Mouse (Mus musculus) neural tube, embryonic 14.5 days (tissue): ENCODE measurements around the gene Pth. TPM values are rescaled to one million over a fixed set of nuclear protein-coding genes. Genes with fewer than 3 reads are reported as not detected.
A peak's percentile ranks its signal among the peaks of the same experiment; 100 is the strongest.

Experiments
- ATAC-seq: fragments of 200-750 bp; cut with Nextera tagmentation; 2 replicates; pipeline ENCODE4 v1.8.0; 2017; ENCODE audit warnings: low read depth, mild to moderate bottlenecking, moderate TSS enrichment, moderate library complexity
- H3K27ac ChIP-seq: fragments of 300-500 bp; sonication (generic); 2 replicates; pipeline ENCODE4 v1.5.1; 2014; ENCODE audit warnings: low read depth, mild to moderate bottlenecking, control low read depth, low read length, moderate library complexity, mixed read lengths
- H3K27me3 ChIP-seq: fragments of 300-500 bp; sonication (generic); 2 replicates; pipeline ENCODE4 v1.6.1; 2014; ENCODE audit warnings: low read length; ENCODE audit not compliant: control insufficient read depth, insufficient read depth
- H3K36me3 ChIP-seq: fragments of 300-500 bp; sonication (generic); 2 replicates; pipeline ENCODE4 v1.6.1; 2014; ENCODE audit warnings: low read length, mixed read lengths; ENCODE audit not compliant: control insufficient read depth, insufficient read depth
- H3K4me1 ChIP-seq: fragments of 300-500 bp; sonication (generic); 2 replicates; pipeline ENCODE4 v1.6.1; 2014; ENCODE audit warnings: low read length; ENCODE audit not compliant: control insufficient read depth, insufficient read depth
- H3K4me2 ChIP-seq: fragments of 300-500 bp; sonication (generic); 2 replicates; pipeline ENCODE4 v1.6.1; 2014; ENCODE audit warnings: mild to moderate bottlenecking, low read depth, low read length, control low read depth
- H3K4me3 ChIP-seq: fragments of 300-500 bp; sonication (generic); 2 replicates; pipeline ENCODE4 v1.5.1; 2014; ENCODE audit warnings: low read depth, low read length, control low read depth, mixed read lengths
- H3K9ac ChIP-seq: fragments of 300-500 bp; sonication (generic); replicated peaks from 2 replicates; pipeline ENCODE4 v1.6.1; 2014; ENCODE audit warnings: low read depth, mild to moderate bottlenecking, control low read depth, low read length, mixed read lengths
- H3K9me3 ChIP-seq: fragments of 300-500 bp; sonication (generic); 2 replicates; pipeline ENCODE4 v1.6.1; 2016; ENCODE audit warnings: low read length; ENCODE audit not compliant: control insufficient read depth
- WGBS: fragments of 180-500 bp; shearing (Covaris S2); extraction: QIAGEN DNeasy Blood & Tissue Kit; methylation state at CpG from one replicate; pipeline ENCODE4 v1.1.7; 2014; 5-methylcytosine and 5-hydroxymethylcytosine counted together
- polyA plus RNA-seq: library from polyadenylated mRNA; unstranded; fragments of >200 nt; fragmentation: Nextera tagmentation; extraction: Ambion mirVana; gene quantifications from 2 replicates; pipeline ENCODE4 v1.2.1, GENCODE M21; 2014

Gene Pth
- polyA plus RNA-seq, 1 experiment from 2014 or later: not detected

GRCm38 (mm10) chr7:113408712-113409111 lies 20.3 kb upstream of the Pth start:
- no peak overlapping the region for H3K4me3 ChIP-seq
- WGBS: 58% methylated on average over 5 of the region's 5 CpGs
- H3K4me1 ChIP-seq: no peaks in the 10 kb centered on the region
- no peak overlapping the region for H3K9ac ChIP-seq
- no peaks in the 10 kb centered on the region for H3K36me3 ChIP-seq
- H3K27ac ChIP-seq: no peak overlapping the region
- no peaks in the 10 kb centered on the region for H3K9me3 ChIP-seq
- ATAC-seq: no peak
- H3K4me2 ChIP-seq: no peak overlapping the region
- no peaks in the 10 kb centered on the region for H3K27me3 ChIP-seq

GRCm38 (mm10) chr7:113398083-113398482 lies 9.7 kb upstream of the Pth start:
- no peak for ATAC-seq
- H3K27ac ChIP-seq: no peak overlapping the region
- no peaks in the 10 kb centered on the region for H3K9me3 ChIP-seq
- H3K9ac ChIP-seq: no peak overlapping the region
- no peaks in the 10 kb centered on the region for H3K27me3 ChIP-seq
- H3K4me2 ChIP-seq: no peak overlapping the region
- H3K4me1 ChIP-seq: no peaks in the 10 kb centered on the region
- no peaks in the 10 kb centered on the region for H3K36me3 ChIP-seq
- H3K4me3 ChIP-seq: no peak overlapping the region

GRCm38 (mm10) chr7:113396661-113397060 lies 8.3 kb upstream of the Pth start:
- WGBS: 95% methylated on average over 4 of the region's 4 CpGs
- H3K4me2 ChIP-seq: no peak overlapping the region
- no peaks in the 10 kb centered on the region for H3K36me3 ChIP-seq
- no peaks in the 10 kb centered on the region for H3K4me1 ChIP-seq
- H3K9ac ChIP-seq: no peak overlapping the region
- no peak overlapping the region for H3K4me3 ChIP-seq
- no peaks in the 10 kb centered on the region for H3K27me3 ChIP-seq
- no peak for ATAC-seq
- H3K9me3 ChIP-seq: no peaks in the 10 kb centered on the region
- no peak overlapping the region for H3K27ac ChIP-seq

- Histone ChIP-seq H3K9ac (no peak overlapping the region), H3K4me3 (no peak overlapping the region), H3K4me1 (no peaks in the 10 kb centered on the region), H3K27me3 (no peaks in the 10 kb centered on the region), H3K9me3 (no peaks in the 10 kb centered on the region), H3K36me3 (no peaks in the 10 kb centered on the region), H3K27ac (no peak overlapping the region), H3K4me2 (no peak overlapping the region)
- WGBS: 88% methylated on average over 2 of the region's 2 CpGs
- no peak for ATAC-seq
These were observed 3.2 kb upstream of the Pth start for GRCm38 (mm10) chr7:113391619-113392018.

GRCm38 (mm10) chr7:113377875-113378658 lies 10.3 kb downstream of the Pth start:
- H3K27me3 ChIP-seq: no peaks in the 10 kb centered on the region

GRCm38 (mm10) chr7:113372682-113373081 lies 15.7 kb downstream of the Pth start:
- H3K27ac ChIP-seq: no peak overlapping the region
- no peak overlapping the region for H3K9ac ChIP-seq
- H3K4me3 ChIP-seq: no peak overlapping the region
- no peaks in the 10 kb centered on the region for H3K36me3 ChIP-seq
- 92% methylated on average over 1 of the region's 1 CpGs for WGBS
- H3K4me2 ChIP-seq: no peak overlapping the region
- H3K27me3 ChIP-seq: no peaks in the 10 kb centered on the region
- ATAC-seq: no peak
- no peaks in the 10 kb centered on the region for H3K9me3 ChIP-seq
- peaks cover 9% of the 10 kb centered on the region for H3K4me1 ChIP-seq

More at GRCm38 (mm10) chr7:113377875-113378658, 10.3 kb downstream of the Pth start:
- ATAC-seq: peak; percentile 87; the same call in 1 of the 2 replicates
- Histone ChIP-seq H3K27ac (no peak overlapping the region), H3K4me2 (no peak overlapping the region), H3K4me1 (no peaks in the 10 kb centered on the region), H3K9me3 (no peaks in the 10 kb centered on the region), H3K9ac (no peak overlapping the region), H3K4me3 (no peak overlapping the region), H3K36me3 (no peaks in the 10 kb centered on the region)
- 34% methylated on average over 7 of the region's 7 CpGs for WGBS

GRCm38 (mm10) chr7:113369620-113370340 lies 18.6 kb downstream of the Pth start:
- H3K9me3 ChIP-seq: no peaks in the 10 kb centered on the region
- ATAC-seq: peak; percentile 74

GRCm38 (mm10) chr7:113368746-113369619 lies 19.4 kb downstream of the Pth start, which contains the start of gene Btbd10:
Btbd10 (minus strand) TSS chr7:113369392.
- under 1% methylated on average over 55 of the region's 64 CpGs for WGBS
- H3K9me3 ChIP-seq: no peaks in the 10 kb centered on the region
- H3K27me3 ChIP-seq: no peaks in the 10 kb centered on the region
- peak within 1 kb of the TSS; percentile 94 for H3K9ac ChIP-seq
- peak within 1 kb of the TSS; percentile 78 for H3K4me2 ChIP-seq
- peak; percentile 99 for ATAC-seq
- peaks cover 12% of the 10 kb centered on the region for H3K4me1 ChIP-seq
- H3K4me3 ChIP-seq: peak within 1 kb of the TSS; percentile 89
- H3K27ac ChIP-seq: peak within 1 kb of the TSS; percentile 87
- no peaks in the 10 kb centered on the region for H3K36me3 ChIP-seq

More at GRCm38 (mm10) chr7:113369620-113370340, 18.6 kb downstream of the Pth start:
- H3K27ac ChIP-seq: peak overlapping the region; percentile 87
- WGBS: under 1% methylated on average over 44 of the region's 44 CpGs
- H3K36me3 ChIP-seq: no peaks in the 10 kb centered on the region
- peak overlapping the region; percentile 94 for H3K9ac ChIP-seq
- peak overlapping the region; percentile 89 for H3K4me3 ChIP-seq
- H3K27me3 ChIP-seq: no peaks in the 10 kb centered on the region
- peak overlapping the region; percentile 78 for H3K4me2 ChIP-seq
- H3K4me1 ChIP-seq: peaks cover 12% of the 10 kb centered on the region
